Mouse (Mus musculus) E14TG2a.4 (cell line): ENCODE results near the gene Cacna2d4.

Source experiments
- CTCF ChIP-seq: conservative IDR thresholded peaks from 2 replicates; pipeline ENCODE4 v1.5.1; 2014; ENCODE audit warnings: low read length
- NANOG ChIP-seq: IDR thresholded peaks from 2 replicates; pipeline ENCODE4 v1.6.1; 2014; ENCODE audit warnings: borderline replicate concordance, low read length, mixed read lengths

DNA sequence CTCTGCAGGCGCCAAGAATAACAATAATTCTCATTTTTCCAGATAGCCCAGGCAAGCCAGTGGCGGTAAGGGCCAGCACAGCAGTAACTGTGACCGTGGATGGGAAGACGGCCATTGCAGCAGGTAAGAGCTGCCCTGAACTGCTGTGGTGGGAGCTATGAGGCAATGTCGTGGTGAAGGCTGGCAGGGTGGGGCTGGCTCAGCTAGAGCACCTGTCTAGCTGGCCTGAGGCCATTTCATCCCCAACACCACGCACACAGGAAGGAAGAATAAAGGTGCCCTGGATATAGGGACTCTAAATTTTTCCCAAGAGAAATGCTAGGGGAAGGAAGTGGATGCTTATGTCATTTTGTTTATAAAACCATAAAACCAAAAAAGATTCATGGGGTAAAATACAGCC, 76.1 kb downstream of the Cacna2d4 start:
- no peak for TF ChIP-seq CTCF
- TF ChIP-seq NANOG: no peak
